Mouse (Mus musculus): ENCODE data around the gene Morn5. TPM values are rescaled to one million over a fixed set of nuclear protein-coding genes. Genes with fewer than 3 reads are reported as not detected.

The Morn5 gene
- polyA plus RNA-seq, 1 experiment from 2014 or later: not detected

DNA sequence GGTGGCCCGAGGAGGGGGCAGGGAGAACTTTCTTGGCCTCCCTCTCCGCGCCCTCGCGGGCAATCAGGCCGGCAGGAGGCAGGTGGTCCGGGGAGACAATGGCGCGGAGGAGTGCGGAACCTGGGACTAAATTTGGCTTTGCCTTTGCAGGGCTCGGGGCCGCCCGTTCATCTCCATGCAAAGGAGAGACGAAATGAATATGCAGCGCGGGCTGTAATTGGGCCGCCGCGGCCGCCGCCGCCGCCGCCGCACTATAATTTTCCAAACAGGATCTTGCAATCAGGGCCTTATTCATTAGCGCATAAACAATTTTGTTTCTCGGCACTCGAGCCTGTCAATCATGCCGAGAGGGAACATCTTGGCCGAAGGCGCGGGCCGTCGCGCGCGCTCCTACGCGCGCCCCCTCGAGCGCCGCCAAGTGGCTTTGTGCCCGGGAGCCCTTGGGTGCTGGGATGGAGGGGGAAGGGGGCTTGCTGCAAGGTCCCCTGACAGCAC is 37.9 kb upstream of the Morn5 start:
- Histone ChIP-seq H3K36me3 (ENCODE audit: control insufficient read depth, insufficient read depth) (no peaks in the 10 kb centered on the region), H3K4me3 (ENCODE audit: low read depth, low read length) (peak overlapping the region; percentile 42), H3K9ac (ENCODE audit: low read depth, low read length) (peak overlapping the region; percentile 11; the same call in 1 of the 2 replicates), H3K4me2 (replicated peaks; ENCODE audit: low read depth) (peak overlapping the region; percentile 70), H3K27me3 (replicated peaks; ENCODE audit: control insufficient read depth, insufficient read depth, low read length) (peaks cover 16% of the 10 kb centered on the region; the same call in 1 of the 2 replicates), H3K27ac (ENCODE audit: low read depth, low read length) (no peak overlapping the region), H3K9me3 (ENCODE audit: control insufficient read depth) (no peaks in the 10 kb centered on the region), H3K4me1 (replicated peaks; ENCODE audit: control insufficient read depth, insufficient read depth, low read length) (0 out of 2 replicates have a peak, but pooled peaks cover 3% of the 10 kb centered on the region)
- no peak for ATAC-seq
- TF ChIP-seq CTCF (IDR thresholded peaks at IDR 0.05; ENCODE audit: low read depth): peak; percentile 42
- 0% methylated on average over 44 of the region's 44 CpGs for WGBS

DNA sequence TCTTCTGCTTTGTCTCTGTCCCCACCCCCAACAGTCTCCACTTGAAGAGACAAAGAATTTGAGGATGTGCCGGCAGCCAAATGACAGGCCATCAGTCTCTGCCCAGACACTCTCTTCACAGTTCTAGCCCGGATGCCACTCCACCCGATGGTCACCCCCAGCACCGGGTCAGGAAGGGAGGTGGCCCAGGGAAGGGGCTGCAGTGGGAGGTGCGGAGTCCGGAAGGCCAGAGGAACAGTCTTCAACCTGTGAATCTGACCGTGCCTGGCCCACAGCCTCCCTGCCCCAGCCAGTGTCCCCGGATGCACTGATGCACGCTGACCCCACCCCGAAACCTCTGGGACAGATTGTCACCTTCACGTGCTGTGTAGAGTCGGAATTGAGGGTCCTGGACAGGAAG is 36.2 kb upstream of the Morn5 start:
- no peak for TF ChIP-seq CTCF (IDR thresholded peaks at IDR 0.05; ENCODE audit: low read depth)
- WGBS: 60% methylated on average over 12 of the region's 12 CpGs

DNA sequence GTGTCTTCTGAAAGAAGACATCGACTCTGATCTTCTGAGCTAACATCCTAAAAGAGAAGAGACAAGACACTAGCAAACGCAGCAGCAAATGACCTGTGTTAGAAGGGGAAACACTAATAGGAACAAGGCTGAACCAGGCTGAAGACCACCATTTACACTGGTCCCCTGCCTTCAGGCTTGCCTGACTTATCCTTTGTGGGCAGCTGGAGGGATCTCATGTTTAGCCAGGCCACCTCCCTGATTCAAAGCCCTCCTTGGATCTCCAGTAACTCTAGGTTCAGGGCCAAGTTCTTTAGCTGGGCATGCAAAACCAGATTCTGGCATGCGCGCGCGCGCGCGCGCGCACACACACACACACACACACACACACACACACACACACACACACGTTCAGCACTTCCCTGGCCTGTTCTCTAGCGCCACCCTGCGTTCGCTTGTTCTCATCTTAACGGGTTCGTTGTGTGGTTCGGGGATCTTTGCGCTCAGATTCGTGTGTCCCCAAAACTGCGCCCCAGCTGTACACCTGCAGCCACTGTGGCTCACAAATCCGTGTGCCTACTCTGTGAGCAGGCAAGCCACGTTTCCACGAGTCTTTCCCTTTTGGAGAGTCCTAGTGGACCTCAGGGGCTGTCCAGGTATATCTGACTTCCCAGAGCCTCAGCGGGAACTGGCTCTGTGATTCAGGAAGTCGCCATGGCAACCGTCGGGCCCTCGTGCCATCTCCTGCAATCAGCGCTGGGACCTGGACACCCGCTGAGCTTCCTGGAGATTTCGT is 27.7 kb upstream of the Morn5 start:
- Histone ChIP-seq H3K27me3 (replicated peaks; ENCODE audit: control insufficient read depth, insufficient read depth, low read length) (peaks cover 3% of the 10 kb centered on the region; the same call in 1 of the 2 replicates), H3K4me3 (ENCODE audit: low read depth, low read length) (no peak overlapping the region), H3K36me3 (ENCODE audit: control insufficient read depth, insufficient read depth) (no peaks in the 10 kb centered on the region), H3K9ac (ENCODE audit: low read depth, low read length) (no peak overlapping the region), H3K9me3 (ENCODE audit: control insufficient read depth) (no peaks in the 10 kb centered on the region), H3K4me2 (replicated peaks; ENCODE audit: low read depth) (peak overlapping the region; percentile 51), H3K27ac (ENCODE audit: low read depth, low read length) (no peak overlapping the region), H3K4me1 (replicated peaks; ENCODE audit: control insufficient read depth, insufficient read depth, low read length) (no peaks in the 10 kb centered on the region)
- peak; percentile 83 for TF ChIP-seq CTCF (IDR thresholded peaks at IDR 0.05; ENCODE audit: low read depth)
- WGBS: 11% methylated on average over 32 of the region's 32 CpGs
- peak; percentile 51; the same call in 1 of the 2 replicates for ATAC-seq

More for the DNA sequence above, 36.2 kb upstream of the Morn5 start:
- 0 out of 2 replicates have a peak, but pooled peaks cover 3% of the 10 kb centered on the region for H3K4me1 ChIP-seq (replicated peaks; ENCODE audit: control insufficient read depth, insufficient read depth, low read length)
- no peak for ATAC-seq
- no peak overlapping the region for H3K4me3 ChIP-seq (ENCODE audit: low read depth, low read length)
- no peak overlapping the region for H3K4me2 ChIP-seq (replicated peaks; ENCODE audit: low read depth)
- peaks cover 16% of the 10 kb centered on the region; the same call in 1 of the 2 replicates for H3K27me3 ChIP-seq (replicated peaks; ENCODE audit: control insufficient read depth, insufficient read depth, low read length)
- no peak overlapping the region for H3K9ac ChIP-seq (ENCODE audit: low read depth, low read length)
- H3K27ac ChIP-seq (ENCODE audit: low read depth, low read length): no peak overlapping the region
- H3K9me3 ChIP-seq (ENCODE audit: control insufficient read depth): no peaks in the 10 kb centered on the region
- H3K36me3 ChIP-seq (ENCODE audit: control insufficient read depth, insufficient read depth): no peaks in the 10 kb centered on the region

- no peak overlapping the region for H3K27ac ChIP-seq (ENCODE audit: low read depth, low read length)
- no peak overlapping the region for H3K4me2 ChIP-seq (replicated peaks; ENCODE audit: low read depth)
- no peak for TF ChIP-seq CTCF (IDR thresholded peaks at IDR 0.05; ENCODE audit: low read depth)
- ATAC-seq: no peak
- no peaks in the 10 kb centered on the region for H3K4me1 ChIP-seq (replicated peaks; ENCODE audit: control insufficient read depth, insufficient read depth, low read length)
- H3K9me3 ChIP-seq (ENCODE audit: control insufficient read depth): no peaks in the 10 kb centered on the region
- no peak overlapping the region for H3K4me3 ChIP-seq (ENCODE audit: low read depth, low read length)
- no peaks in the 10 kb centered on the region for H3K36me3 ChIP-seq (ENCODE audit: control insufficient read depth, insufficient read depth)
- 58% methylated on average over 3 of the region's 3 CpGs for WGBS
- peaks cover 3% of the 10 kb centered on the region; the same call in 1 of the 2 replicates for H3K27me3 ChIP-seq (replicated peaks; ENCODE audit: control insufficient read depth, insufficient read depth, low read length)
- H3K9ac ChIP-seq (ENCODE audit: low read depth, low read length): no peak overlapping the region
Measured at GRCm38 (mm10) chr2:36023291-36023690, 26.0 kb upstream of the Morn5 start.

DNA sequence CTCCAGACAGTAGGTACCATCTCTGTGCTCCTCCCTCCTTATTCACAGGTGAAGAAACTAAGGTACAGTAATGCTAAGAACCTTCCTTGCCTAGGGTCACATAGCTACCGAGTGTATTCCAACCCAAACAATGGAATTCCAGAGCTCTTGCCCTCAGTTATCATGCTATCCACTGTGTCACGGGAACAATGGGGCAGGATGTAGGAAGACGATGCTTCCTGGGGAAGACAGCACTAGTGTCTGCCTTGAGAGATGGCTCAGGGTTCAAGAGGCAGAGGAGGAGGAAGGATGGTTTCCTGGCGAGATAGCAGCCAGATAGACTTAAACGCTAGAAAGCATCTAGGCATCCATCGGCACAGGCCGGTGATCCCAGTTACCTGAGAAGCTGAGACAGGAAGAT is 16.4 kb upstream of the Morn5 start:
- no peak for TF ChIP-seq CTCF (IDR thresholded peaks at IDR 0.05; ENCODE audit: low read depth)
- H3K36me3 ChIP-seq (ENCODE audit: control insufficient read depth, insufficient read depth): peaks cover 20% of the 10 kb centered on the region
- H3K4me3 ChIP-seq (ENCODE audit: low read depth, low read length): no peak overlapping the region
- no peaks in the 10 kb centered on the region for H3K4me1 ChIP-seq (replicated peaks; ENCODE audit: control insufficient read depth, insufficient read depth, low read length)
- H3K9ac ChIP-seq (ENCODE audit: low read depth, low read length): no peak overlapping the region
- no peaks in the 10 kb centered on the region for H3K27me3 ChIP-seq (replicated peaks; ENCODE audit: control insufficient read depth, insufficient read depth, low read length)
- 81% methylated on average over 7 of the region's 7 CpGs for WGBS
- H3K9me3 ChIP-seq (ENCODE audit: control insufficient read depth): no peaks in the 10 kb centered on the region
- H3K27ac ChIP-seq (ENCODE audit: low read depth, low read length): no peak overlapping the region
- no peak overlapping the region for H3K4me2 ChIP-seq (replicated peaks; ENCODE audit: low read depth)
- ATAC-seq: no peak

GRCm38 (mm10) chr2:36033966-36034365 is 15.3 kb upstream of the Morn5 start:
- Histone ChIP-seq H3K4me2 (replicated peaks; ENCODE audit: low read depth) (no peak overlapping the region), H3K4me3 (ENCODE audit: low read depth, low read length) (no peak overlapping the region), H3K27me3 (replicated peaks; ENCODE audit: control insufficient read depth, insufficient read depth, low read length) (no peaks in the 10 kb centered on the region), H3K9me3 (ENCODE audit: control insufficient read depth) (no peaks in the 10 kb centered on the region), H3K27ac (ENCODE audit: low read depth, low read length) (no peak overlapping the region), H3K36me3 (ENCODE audit: control insufficient read depth, insufficient read depth) (peaks cover 29% of the 10 kb centered on the region), H3K9ac (ENCODE audit: low read depth, low read length) (no peak overlapping the region), H3K4me1 (replicated peaks; ENCODE audit: control insufficient read depth, insufficient read depth, low read length) (no peaks in the 10 kb centered on the region)
- TF ChIP-seq CTCF (IDR thresholded peaks at IDR 0.05; ENCODE audit: low read depth): no peak
- no peak for ATAC-seq
- WGBS: 78% methylated on average over 7 of the region's 7 CpGs

All from intestine, postnatal 0 days (tissue).